Mouse (Mus musculus): ENCODE measurements around the gene Gstm4.

DNA sequence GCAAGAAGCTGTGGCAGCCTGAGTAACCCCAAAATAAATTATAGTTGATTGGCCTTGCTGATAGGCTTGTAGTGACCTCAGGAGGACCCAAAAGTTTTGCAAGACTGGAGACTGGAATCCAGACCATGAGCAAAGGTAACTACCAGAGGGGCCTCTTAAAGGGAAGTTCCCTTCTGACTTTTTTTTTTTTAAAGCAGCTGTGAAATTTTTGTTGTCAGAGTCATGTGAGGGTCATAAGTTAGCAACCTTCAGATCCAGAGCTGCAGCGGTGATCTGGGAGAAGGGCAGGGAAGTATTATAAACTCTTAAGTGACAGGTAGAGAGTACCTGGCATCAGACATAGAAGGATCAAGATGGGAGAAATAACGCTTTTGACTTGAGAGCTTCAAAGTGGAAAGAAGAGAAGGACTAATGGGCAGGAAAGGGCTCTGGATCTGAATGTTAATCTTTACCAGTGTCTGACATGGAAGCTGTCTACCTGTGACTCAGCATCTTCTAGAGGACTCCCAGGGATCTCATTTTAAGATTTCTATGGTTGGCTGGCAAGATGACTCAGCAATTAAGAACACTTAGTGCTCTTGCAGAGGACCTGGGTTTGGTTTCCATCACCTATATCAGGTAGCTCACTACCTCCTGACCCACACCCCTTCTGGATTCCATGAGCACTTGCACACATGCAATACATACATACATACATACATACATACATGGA is 2.4 kb upstream of the Gstm4 start:
- TF ChIP-seq CTCF (IDR thresholded peaks at IDR 0.05; ENCODE audit: control insufficient read depth, insufficient read depth, insufficient read length) (no peak), USF1 (IDR thresholded peaks at IDR 0.05; ENCODE audit: low read depth) (no peak), FOSL1 (IDR thresholded peaks at IDR 0.05; ENCODE audit: insufficient read depth, low read length, poor library complexity, severe bottlenecking) (no peak), MYOD1 (IDR thresholded peaks at IDR 0.05; ENCODE audit: control insufficient read depth, insufficient read length, low read depth) (no peak), MAX (IDR thresholded peaks at IDR 0.05) (no peak), CEBPB (IDR thresholded peaks at IDR 0.05; ENCODE audit: low read depth) (no peak), MYOG (IDR thresholded peaks at IDR 0.05; ENCODE audit: control insufficient read depth, extremely low read depth, insufficient read length) (no peak)

Data from C2C12 (cell line).